Mouse (Mus musculus) adrenal gland, postnatal 10 days (tissue): ENCODE results near the gene Cadm2. TPM values are rescaled to one million over a fixed set of nuclear protein-coding genes. Genes with fewer than 3 reads are reported as not detected.

ENCODE experiments used
- DNase-seq: peaks from one replicate; pipeline ENCODE4 v3.0.0; 2021; ENCODE audit warnings: mixed read lengths
- total RNA-seq, 2 experiments: library from RNA; stranded (reverse); gene quantifications; 2 replicates each; pipeline ENCODE4 v1.2.3; 2021

Gene Cadm2
- total RNA-seq, 2 experiments from 2014 or later = 0.69 to 1.9 TPM

GRCm38 (mm10) chr16:67509079-67509478 is 111.6 kb downstream of the Cadm2 start:
- DNase-seq = no peak

- DNase-seq = no peak
Observed at GRCm38 (mm10) chr16:67482542-67482941, 138.2 kb downstream of the Cadm2 start.

- DNase-seq = no peak
Observed at GRCm38 (mm10) chr16:67467041-67467440, 153.7 kb downstream of the Cadm2 start.

GRCm38 (mm10) chr16:67436301-67436700 is 184.4 kb downstream of the Cadm2 start:
- no peak for DNase-seq

GRCm38 (mm10) chr16:67425371-67425770 is 195.3 kb downstream of the Cadm2 start:
- DNase-seq = no peak

GRCm38 (mm10) chr16:67410926-67411325 is 209.8 kb downstream of the Cadm2 start:
- no peak for DNase-seq

DNA sequence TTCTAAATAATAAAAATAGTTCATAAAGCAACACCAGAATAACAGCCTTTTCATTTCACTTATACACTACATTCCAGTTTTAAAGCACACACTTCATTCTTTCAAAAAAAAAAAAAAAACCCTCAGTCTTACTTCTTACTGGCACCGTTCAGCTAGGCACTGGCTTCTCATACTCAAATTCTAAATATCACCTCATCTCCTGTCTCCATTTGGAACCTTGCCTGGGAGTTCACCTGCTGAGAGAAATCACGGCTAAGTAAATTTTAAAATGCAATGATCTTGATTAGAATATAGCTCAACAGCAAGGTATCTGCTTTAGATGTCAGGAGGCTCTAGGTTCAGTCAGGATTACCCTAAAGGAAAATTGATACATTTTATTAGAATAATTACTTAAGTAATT is 210.2 kb downstream of the Cadm2 start:
- DNase-seq = no peak

- DNase-seq = no peak
Observed at GRCm38 (mm10) chr16:67367745-67368144, 253.0 kb downstream of the Cadm2 start.

DNA sequence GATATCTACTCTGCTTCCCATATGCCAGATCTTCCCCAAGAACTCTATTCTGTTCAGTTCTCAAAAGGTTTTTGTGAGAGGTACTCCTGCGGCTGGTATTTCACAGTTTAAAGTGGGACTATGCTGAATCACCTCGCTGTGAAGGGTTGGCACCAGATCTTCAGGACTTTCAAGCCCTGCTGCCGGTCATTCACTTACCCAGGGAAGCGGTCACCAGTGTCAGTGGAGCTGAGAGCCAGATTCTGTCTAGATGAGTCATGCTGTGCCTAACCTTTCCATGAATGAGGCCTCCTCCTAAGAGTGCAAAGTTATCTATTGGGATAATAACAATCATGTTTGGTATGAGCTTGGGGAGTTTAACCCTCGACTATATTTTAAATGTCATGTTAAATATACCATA is 272.7 kb downstream of the Cadm2 start:
- DNase-seq = no peak

DNA sequence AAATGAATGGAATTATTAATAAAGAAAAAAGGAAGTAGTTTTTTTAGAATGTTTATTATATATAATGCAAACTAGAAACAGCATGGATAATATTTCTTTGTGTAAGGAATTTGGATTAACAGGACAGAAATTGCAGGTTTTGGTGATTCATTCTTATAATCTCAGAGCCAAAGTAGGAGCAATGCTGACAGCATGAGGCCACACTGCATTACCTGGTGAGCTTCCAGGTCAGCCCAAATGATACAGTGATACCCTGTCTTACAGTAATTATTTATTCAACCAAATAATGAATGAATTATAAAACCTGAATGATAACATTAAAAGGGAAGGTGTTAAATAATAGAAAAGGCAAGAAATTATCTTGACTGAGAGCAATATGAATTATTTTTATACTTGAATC is 273.1 kb downstream of the Cadm2 start:
- no peak for DNase-seq

DNA sequence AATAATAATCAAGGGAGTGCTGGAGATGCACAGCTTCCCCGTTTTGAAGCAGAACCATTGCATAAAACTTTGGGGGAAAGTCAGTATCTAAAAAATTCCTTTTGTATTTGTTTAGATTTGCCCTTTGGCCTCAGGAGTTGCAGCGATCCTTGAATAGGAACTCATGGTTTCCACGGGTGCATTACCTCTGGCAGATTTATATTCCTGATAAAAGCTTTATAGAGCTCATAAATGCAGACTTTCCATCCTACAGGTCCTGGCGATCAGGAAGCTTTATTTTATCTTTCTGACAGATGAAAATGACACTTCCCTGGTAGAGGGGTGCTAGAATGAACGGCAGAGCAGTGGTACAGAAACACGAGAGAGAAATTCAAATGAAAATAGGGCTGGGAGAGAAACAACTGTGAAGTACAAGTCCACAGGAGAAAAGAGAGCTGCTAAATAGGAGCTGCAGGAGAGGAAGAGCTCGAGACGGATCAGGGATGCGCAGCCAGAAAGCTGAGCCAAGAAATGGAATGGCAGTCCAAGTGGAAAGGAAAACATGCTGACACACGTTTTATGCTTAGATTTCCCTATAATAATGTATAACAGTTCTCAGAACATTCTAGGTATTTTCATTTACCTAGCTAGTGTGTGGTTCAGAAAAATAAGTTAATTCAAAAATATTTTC is 274.0 kb downstream of the Cadm2 start:
- DNase-seq = no peak

- no peak for DNase-seq
Observed at GRCm38 (mm10) chr16:67344194-67344593, 276.5 kb downstream of the Cadm2 start.

GRCm38 (mm10) chr16:67311033-67311432 is 309.7 kb downstream of the Cadm2 start:
- DNase-seq = no peak

DNA sequence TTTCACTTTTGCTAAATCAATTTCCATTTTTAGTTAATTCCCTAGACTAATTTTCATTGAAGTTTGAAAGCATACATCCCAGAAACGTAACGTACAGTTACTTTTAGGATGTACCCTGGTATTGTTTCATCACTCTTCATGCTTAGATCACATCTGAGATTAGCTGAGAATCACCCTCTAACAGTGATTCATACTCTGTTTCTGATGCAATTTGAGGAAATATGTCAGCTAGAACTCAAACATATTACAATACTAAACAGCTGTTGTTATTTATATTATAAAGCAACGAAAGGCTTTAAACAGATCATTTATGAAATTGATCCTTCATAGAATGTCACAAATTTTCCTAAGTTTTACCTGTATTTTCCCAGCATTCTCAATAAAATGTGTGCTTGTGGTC is 336.0 kb downstream of the Cadm2 start:
- DNase-seq = no peak

GRCm38 (mm10) chr16:67243598-67243997 is 377.1 kb downstream of the Cadm2 start:
- no peak for DNase-seq

DNA sequence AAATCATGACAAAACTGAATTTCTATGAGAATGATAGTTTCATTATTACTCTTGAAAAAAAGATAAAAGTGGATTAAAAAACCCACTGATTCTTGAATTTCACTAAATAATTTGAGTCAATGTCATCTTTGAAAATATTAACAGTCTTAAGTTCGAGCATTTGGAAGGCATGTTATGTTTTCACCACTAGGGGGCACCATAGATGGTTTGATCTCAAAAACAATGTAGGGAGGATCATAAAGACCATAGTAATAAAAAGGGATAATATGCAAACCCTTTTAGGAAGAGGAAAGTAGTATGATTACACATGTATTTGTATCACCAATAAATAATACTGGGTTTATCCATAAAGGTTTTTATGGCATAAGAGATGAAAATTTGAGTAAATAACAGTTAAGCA is 385.8 kb downstream of the Cadm2 start:
- DNase-seq = no peak

DNA sequence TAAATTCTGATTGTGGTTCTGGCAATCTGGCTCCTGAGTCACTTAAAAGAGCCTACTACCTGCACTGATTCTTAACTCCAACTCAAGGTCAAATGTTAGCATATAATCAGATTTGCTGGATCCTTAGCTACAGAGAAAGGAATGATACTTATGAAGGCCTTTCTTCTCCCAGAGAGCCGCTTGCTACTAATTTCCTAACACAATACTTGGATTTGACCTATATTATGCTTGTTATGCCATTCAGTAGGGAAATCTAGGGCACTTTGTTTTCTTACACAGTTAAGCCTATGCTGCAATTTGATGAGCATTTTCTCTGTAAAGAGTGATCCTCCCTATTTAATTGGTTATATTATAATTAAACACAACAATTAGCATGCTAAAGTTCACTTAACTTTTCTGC is 394.0 kb downstream of the Cadm2 start:
- no peak for DNase-seq

- DNase-seq = no peak
Observed at GRCm38 (mm10) chr16:67203329-67203728, 417.4 kb downstream of the Cadm2 start.

DNA sequence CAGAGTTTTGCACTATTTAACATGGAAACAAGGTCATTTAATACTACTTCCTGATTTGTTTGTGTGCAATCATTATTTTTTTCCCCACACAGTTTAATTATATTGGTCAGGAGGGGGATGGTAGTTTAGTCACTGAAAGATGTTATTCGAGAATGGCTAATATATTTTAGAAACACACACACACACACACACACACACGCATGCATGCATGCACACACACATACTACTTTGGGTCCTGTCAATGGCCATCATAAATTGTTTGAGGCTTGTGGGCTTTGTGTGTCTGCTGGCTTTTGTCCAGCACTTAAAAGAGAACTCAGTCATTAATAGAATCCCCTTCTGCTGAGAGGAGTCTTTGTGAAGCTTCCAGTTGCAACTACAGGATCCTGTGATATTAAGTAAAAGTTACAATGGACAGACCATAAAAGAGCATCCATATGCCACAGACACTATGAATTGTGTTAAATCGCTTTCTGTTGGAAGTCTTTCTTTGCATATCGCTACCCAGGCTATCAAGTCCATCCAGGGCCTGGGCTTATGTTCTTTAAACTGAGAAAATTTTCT is 427.8 kb downstream of the Cadm2 start:
- no peak for DNase-seq

DNA sequence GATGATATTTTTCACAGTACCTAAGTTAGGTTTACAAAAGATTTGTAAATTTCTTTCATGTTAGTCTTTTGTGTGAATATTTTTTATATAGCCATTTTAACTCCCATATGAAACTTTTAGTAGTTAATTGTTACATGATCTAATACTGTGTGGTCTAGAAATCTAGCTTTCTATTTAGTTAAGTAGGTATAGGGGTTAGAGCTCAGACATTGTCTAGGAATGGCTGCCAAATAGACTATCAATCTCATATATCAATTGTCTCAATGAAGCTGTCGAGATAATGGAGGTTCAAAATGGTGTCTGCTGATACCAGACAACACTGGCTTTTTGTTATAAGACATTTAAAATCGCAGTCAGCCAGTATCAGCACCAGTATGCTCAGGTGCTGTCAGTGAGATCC is 428.3 kb downstream of the Cadm2 start:
- no peak for DNase-seq

- DNase-seq = peak; percentile 5
Observed at GRCm38 (mm10) chr16:67186322-67186721, 434.4 kb downstream of the Cadm2 start.

- no peak for DNase-seq
Observed at GRCm38 (mm10) chr16:67182958-67183357, 437.8 kb downstream of the Cadm2 start.

GRCm38 (mm10) chr16:67175386-67175785 is 445.3 kb downstream of the Cadm2 start:
- DNase-seq = no peak

DNA sequence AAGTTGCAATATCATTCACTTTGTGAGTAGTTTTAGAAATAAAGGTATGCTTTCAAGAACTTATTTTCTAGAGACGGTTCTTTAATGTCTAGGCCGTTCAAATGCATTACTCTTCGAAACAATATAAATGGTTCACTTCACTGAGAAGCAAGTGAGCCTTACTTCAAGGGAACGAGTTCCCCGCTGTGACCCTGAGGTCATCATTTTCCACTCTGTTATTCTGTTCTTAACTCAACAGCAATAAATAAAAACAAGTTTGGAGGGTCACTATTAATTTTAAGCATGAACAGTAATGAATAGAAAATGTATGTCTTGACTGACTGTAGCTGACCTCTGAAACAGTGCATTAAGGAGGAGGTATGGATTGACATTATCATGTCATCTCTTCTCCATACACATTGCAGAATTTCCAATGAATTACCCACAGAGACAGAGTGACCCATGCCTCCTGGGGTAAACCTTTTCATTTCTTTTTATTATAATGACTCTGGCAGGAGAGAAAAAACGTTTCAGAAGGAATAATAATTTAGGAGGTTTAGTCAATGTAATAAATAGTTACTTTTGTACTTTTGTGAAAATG is 458.4 kb downstream of the Cadm2 start:
- no peak for DNase-seq
